Mouse (Mus musculus) ES-E14 (cell line): ENCODE results near the gene Kiss1.

Experiments
- CHD2 ChIP-seq: IDR thresholded peaks from 2 replicates; pipeline ENCODE4 v1.6.1; 2014; ENCODE audit warnings: mild to moderate bottlenecking, low read depth, low read length, inconsistent platforms
- HCFC1 ChIP-seq: IDR thresholded peaks from 2 replicates; pipeline ENCODE4 v1.6.1; 2012; ENCODE audit warnings: low read length, inconsistent platforms, borderline replicate concordance; ENCODE audit not compliant: insufficient read depth
- MAFK ChIP-seq: IDR thresholded peaks from 2 replicates; pipeline ENCODE4 v1.6.1; 2014; ENCODE audit warnings: mild to moderate bottlenecking, low read depth, low read length, inconsistent platforms; ENCODE audit not compliant: insufficient read depth

DNA sequence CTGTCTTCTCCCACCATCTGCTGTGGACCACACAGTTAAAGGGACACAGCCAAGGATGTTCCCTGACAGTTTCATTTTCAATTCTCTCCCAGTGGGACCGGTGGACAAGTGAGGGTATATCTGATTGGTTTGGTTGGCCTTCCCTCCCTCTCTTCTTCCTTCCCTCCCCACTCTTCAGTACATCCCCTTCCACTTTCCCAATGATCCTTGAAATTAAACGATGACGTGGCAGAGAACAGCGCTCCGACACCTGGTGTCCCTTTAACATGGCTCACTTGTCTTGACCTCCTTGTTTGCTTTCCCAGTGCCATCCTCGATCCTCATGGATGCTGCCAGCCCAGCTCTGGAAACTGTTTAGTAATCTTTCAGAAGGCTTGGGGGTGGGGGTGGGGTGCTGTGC lies 43.1 kb upstream of the Kiss1 start:
- no peak for TF ChIP-seq MAFK
- TF ChIP-seq CHD2 = no peak
- no peak for TF ChIP-seq HCFC1
